Mouse (Mus musculus) hindlimb bud, embryonic 11.5 days (tissue): ENCODE measurements around the gene Inha.

Experiments used
- DNase-seq: peaks from one replicate; pipeline ENCODE4 v3.0.0-alpha.2; 2012; ENCODE audit warnings: low read depth, low spot score; ENCODE audit errors: extremely low spot score

Gene Inha

GRCm38 (mm10) chr1:75517984-75518383 lies 11.1 kb downstream of the Inha start:
- no peak for DNase-seq

- DNase-seq, result no peak
Observed at GRCm38 (mm10) chr1:75518427-75518826, 11.6 kb downstream of the Inha start.

GRCm38 (mm10) chr1:75519576-75519975 lies 12.7 kb downstream of the Inha start:
- no peak for DNase-seq

- peak; percentile 89 for DNase-seq
Observed at GRCm38 (mm10) chr1:75521321-75522031, 14.6 kb downstream of the Inha start, which contains the start of gene Stk11ip. Gene Stk11ip (plus strand): TSS chr1:75521529.

- no peak for DNase-seq
Observed at GRCm38 (mm10) chr1:75524679-75525078, 17.8 kb downstream of the Inha start.

GRCm38 (mm10) chr1:75530546-75530945 lies 23.7 kb downstream of the Inha start:
- DNase-seq, result no peak

GRCm38 (mm10) chr1:75532280-75533172 lies 25.6 kb downstream of the Inha start:
- no peak for DNase-seq

GRCm38 (mm10) chr1:75533325-75534252 lies 26.7 kb downstream of the Inha start:
- DNase-seq, result no peak

- DNase-seq, result no peak
Observed at GRCm38 (mm10) chr1:75537587-75537986, 30.7 kb downstream of the Inha start.

- DNase-seq, result no peak
Observed at GRCm38 (mm10) chr1:75538597-75539190, 31.8 kb downstream of the Inha start.

GRCm38 (mm10) chr1:75541496-75541895 lies 34.6 kb downstream of the Inha start:
- no peak for DNase-seq

- DNase-seq, result no peak
Observed at GRCm38 (mm10) chr1:75544351-75544750, 37.5 kb downstream of the Inha start.

GRCm38 (mm10) chr1:75545965-75546956 lies 39.4 kb downstream of the Inha start, which contains the start of gene Slc4a3:
Gene Slc4a3 (plus strand): TSS chr1:75546266.
- DNase-seq, result no peak

- no peak for DNase-seq
Observed at GRCm38 (mm10) chr1:75547351-75547750, 40.5 kb downstream of the Inha start.

- no peak for DNase-seq
Observed at GRCm38 (mm10) chr1:75548083-75548482, 41.2 kb downstream of the Inha start.

- DNase-seq, result no peak
Observed at GRCm38 (mm10) chr1:75548871-75549270, 42.0 kb downstream of the Inha start.

GRCm38 (mm10) chr1:75549289-75550279 lies 42.7 kb downstream of the Inha start:
- DNase-seq, result no peak

- no peak for DNase-seq
Observed at GRCm38 (mm10) chr1:75550586-75550985, 43.7 kb downstream of the Inha start.
